Mouse (Mus musculus) heart, embryonic 10.5 days (tissue): ENCODE results near the gene Vps11. TPM values are rescaled to one million over a fixed set of nuclear protein-coding genes. Genes with fewer than 3 reads are reported as not detected.

ENCODE experiments used
- microRNA-seq: library from miRNA; unstranded; fragments of <30 nt; microRNA quantifications from one replicate; pipeline ENCODE4, GENCODE M21; 2017
- polyA plus RNA-seq: library from polyadenylated mRNA; unstranded; fragments of >200 nt; fragmentation: Nextera tagmentation; extraction: Ambion mirVana; gene quantifications from 2 replicates; pipeline ENCODE4 v1.2.1, GENCODE M21; 2016

Gene Vps11
- polyA plus RNA-seq, 1 experiment from 2014 or later: 22.8 TPM

Small RNA genes lying within 50 kb of the gene (microRNA-seq; reads per million reads assigned to microRNA genes)
- gene Gm44335 (not detected), gene Mir7085 (not detected)

Other genes with a start within 250 kb of the Vps11 start
- gene Gm49380, start 248.2 kb downstream of the Vps11 start, polyA plus RNA-seq: 0.07 and 0.18 TPM in 2 replicates
- gene Rnf26, start 248.2 kb downstream of the Vps11 start, polyA plus RNA-seq: 53.6 and 55.8 TPM in 2 replicates
- gene Mcam, start 227.2 kb downstream of the Vps11 start, polyA plus RNA-seq: 34.6 and 67.0 TPM in 2 replicates
- gene Cbl, start 127.6 kb downstream of the Vps11 start, polyA plus RNA-seq: 16.2 and 16.3 TPM in 2 replicates
- gene Ccdc153, start 121.0 kb downstream of the Vps11 start, polyA plus RNA-seq: not detected in 2 replicates
- not detected in 2 replicates for gene Pdzd3, start 110.2 kb downstream of the Vps11 start, polyA plus RNA-seq
- 3.1 and 4.7 TPM in 2 replicates for gene Nlrx1, start 93.1 kb downstream of the Vps11 start, polyA plus RNA-seq
- 3.4 and 3.9 TPM in 2 replicates for gene Abcg4, start 73.1 kb downstream of the Vps11 start, polyA plus RNA-seq
- gene Hinfp, start 56.0 kb downstream of the Vps11 start, polyA plus RNA-seq: 23.5 and 25.0 TPM in 2 replicates
- 6.9 and 9.5 TPM in 2 replicates for gene C2cd2l, start 41.4 kb downstream of the Vps11 start, polyA plus RNA-seq
- 35.2 and 36.6 TPM in 2 replicates for gene Dpagt1, start 35.7 kb downstream of the Vps11 start, polyA plus RNA-seq
- 258 and 270 TPM in 2 replicates for gene H2afx, start 27.0 kb downstream of the Vps11 start, polyA plus RNA-seq
- gene Hmbs, start 17.4 kb downstream of the Vps11 start, polyA plus RNA-seq: 276 and 285 TPM in 2 replicates
- gene Hyou1, start 17.8 kb upstream of the Vps11 start, polyA plus RNA-seq: 23.4 and 25.0 TPM in 2 replicates
- gene Slc37a4, start 35.2 kb upstream of the Vps11 start, polyA plus RNA-seq: 25.3 and 33.4 TPM in 2 replicates
- 1,461 and 1,463 TPM in 2 replicates for gene Rps25, start 45.5 kb upstream of the Vps11 start, polyA plus RNA-seq
- 104 and 117 TPM in 2 replicates for gene Trappc4, start 45.9 kb upstream of the Vps11 start, polyA plus RNA-seq
- gene Ccdc84, start 56.9 kb upstream of the Vps11 start, polyA plus RNA-seq: 21.9 and 28.0 TPM in 2 replicates
- not detected in 2 replicates for gene Foxr1, start 79.5 kb upstream of the Vps11 start, polyA plus RNA-seq
- gene Upk2, start 93.3 kb upstream of the Vps11 start, polyA plus RNA-seq: 0.26 TPM in 1 of 2 replicates, not detected in the other
- 7.6 and 9.6 TPM in 2 replicates for gene Bcl9l, start 121.2 kb upstream of the Vps11 start, polyA plus RNA-seq
- gene Cxcr5, start 200.2 kb upstream of the Vps11 start, polyA plus RNA-seq: not detected in 2 replicates
- 12.6 and 12.7 TPM in 2 replicates for gene Ddx6, start 243.2 kb upstream of the Vps11 start, polyA plus RNA-seq